Mouse (Mus musculus): ENCODE results near the gene Tmem120b.

DNA sequence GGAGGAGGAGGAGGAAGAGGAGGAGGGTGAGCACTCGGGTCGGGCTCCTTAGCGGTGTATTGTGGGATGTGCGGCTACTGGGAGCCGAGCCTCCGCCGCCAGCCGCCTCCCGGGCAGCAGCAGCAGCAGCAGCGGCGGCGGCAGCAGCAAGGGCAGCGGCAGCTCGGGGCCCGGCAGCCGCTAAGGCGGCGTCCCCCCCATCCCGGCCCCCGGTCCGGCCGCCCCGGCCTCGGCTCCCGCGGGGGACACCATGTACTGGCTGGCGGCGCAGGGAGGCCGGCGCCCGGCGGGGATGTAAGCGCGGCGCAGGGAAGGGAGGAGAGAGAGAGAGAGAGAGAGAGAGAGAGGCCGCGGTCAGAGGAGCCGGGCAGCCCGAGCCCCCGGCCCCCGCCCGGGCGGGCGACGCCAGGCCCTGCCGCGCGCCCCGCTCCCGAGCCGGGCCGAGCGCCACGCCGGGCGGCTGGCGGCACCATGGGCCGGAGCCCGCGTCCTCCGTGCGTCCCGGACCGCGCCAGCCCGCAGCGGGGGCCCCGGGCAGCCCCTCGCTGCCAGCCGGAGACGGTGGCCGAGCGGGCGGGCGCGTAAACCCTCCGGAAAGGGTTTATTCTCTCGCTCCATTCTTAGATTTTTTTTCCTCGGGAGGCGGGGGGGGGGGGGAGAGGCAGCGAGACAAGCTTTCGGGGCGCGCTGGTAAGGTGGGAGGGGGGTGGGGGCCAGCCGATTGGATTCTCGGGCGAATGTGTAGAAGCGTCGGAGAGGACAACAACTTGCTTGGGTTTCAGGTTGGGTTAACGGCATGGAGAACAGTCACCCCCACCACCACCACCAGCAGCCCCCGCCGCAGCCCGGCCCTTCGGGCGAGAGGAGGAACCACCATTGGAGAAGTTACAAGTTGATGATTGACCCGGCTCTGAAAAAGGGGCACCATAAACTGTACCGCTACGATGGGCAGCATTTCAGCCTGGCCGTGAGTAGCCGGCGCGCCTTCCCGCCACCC is 74.2 kb downstream of the Tmem120b start, which contains the start of gene Setd1b:
- no peak for TF ChIP-seq CTCF (IDR thresholded peaks at IDR 0.05; ENCODE audit: extremely low read depth, insufficient read depth, insufficient read length, insufficient replicate concordance)
- TF ChIP-seq POLR2A (IDR thresholded peaks at IDR 0.05; ENCODE audit: low read depth, low read length), result no peak
